Mouse (Mus musculus): Measurements from ENCODE around the gene Ltc4s.
A peak's percentile ranks its signal among the peaks of the same experiment; 100 is the strongest.

Ltc4s gene

DNA sequence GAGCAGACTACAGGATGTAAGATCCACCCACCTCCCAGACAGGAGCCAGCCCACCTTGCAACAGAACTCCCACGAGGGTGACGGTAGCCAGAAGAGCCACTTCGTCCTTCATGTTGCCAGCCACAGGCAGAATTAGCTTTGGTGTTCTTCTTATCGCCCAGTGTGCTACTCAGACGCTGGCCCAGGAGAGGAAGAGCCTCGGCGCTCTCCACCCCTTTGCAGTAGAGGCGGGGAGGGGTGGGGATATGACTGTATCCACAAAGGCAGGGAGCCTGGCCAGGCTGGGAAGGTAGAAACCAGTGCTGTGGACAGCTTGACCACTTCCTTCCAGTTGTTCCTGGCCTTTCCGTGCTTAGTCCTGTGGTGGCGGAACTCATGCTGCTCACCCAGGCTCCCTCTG, at the start of gene Ltc4s:
Ltc4s (minus strand) TSS at position 293 of the 400 bp plus-strand sequence.
- DNase-seq: no peak

GRCm38 (mm10) chr11:50286428-50286827, 48.0 kb upstream of the Ltc4s start:
- DNase-seq: no peak

DNA sequence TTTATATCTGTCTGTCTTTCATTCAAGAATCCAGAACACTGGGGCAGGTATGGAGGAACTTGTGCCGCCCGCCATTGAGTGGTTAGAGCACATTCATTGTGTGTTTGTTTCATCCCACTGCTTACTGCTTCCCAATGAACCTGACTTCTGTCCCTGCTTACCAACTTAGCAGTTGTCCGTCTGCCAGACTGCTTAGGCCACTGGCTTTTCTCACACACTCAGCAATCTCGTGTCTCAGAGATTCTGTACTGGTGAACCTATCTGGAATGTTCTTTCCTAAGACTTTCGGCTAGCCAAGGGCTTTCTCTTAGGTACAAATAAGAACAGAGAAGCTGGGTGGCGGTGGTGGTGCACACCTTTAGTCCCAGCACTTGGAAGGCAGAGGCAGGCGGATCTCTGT, 47.3 kb upstream of the Ltc4s start:
- no peak for DNase-seq

GRCm38 (mm10) chr11:50285263-50285662, 46.8 kb upstream of the Ltc4s start:
- no peak for DNase-seq

GRCm38 (mm10) chr11:50280053-50280452, 41.6 kb upstream of the Ltc4s start:
- DNase-seq: no peak

DNA sequence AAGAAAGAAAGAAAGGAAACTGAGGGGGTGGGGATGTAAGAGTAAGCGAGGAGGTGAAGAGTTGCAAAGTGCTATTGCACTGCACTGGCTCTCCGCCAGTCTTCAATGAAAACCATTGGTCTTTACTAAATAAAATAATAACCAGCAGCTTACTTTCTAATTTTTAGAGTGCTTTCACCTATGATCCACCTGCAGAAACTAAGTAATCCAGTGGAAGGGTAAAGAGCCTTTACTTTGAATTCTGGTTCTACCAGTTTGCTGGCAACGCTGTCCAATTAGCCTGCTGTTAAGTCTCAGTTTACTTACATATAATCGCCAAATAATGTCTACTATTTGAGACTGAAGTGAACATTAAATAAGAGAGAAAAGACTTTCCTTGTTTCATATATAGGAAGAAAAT, 40.6 kb upstream of the Ltc4s start:
- DNase-seq: no peak

- DNase-seq: no peak
These were observed 39.3 kb upstream of the Ltc4s start for GRCm38 (mm10) chr11:50277706-50278105.

- no peak for DNase-seq
These were observed 38.6 kb upstream of the Ltc4s start for GRCm38 (mm10) chr11:50277025-50277424.

DNA sequence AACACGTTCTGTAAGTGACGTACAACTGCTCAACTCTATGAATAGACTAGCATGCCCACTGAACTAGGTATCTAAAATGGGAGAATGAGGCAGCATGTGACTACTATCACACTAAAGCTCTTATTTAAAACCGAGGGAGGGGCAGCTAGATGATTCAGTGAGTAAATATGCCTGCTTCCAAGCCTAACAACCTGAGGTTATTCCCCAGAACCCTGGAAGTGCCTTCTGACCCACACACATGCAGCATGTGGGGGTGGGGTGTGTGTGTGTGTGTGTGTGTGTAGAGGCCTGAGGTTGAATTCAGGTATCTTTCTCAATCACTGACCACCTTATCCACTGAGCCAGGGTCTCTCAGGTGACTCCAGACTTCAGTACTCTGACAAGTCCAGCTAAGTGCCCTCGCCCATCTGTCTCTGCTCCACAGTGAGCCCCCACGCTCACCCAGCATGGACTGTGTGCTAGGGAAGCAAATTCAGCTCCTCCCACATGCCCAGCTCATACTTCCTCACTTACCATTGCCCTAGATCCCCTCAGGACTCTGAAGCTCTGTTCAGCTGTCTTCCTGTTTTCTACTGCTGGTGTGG, 37.2 kb upstream of the Ltc4s start:
- DNase-seq: no peak

DNA sequence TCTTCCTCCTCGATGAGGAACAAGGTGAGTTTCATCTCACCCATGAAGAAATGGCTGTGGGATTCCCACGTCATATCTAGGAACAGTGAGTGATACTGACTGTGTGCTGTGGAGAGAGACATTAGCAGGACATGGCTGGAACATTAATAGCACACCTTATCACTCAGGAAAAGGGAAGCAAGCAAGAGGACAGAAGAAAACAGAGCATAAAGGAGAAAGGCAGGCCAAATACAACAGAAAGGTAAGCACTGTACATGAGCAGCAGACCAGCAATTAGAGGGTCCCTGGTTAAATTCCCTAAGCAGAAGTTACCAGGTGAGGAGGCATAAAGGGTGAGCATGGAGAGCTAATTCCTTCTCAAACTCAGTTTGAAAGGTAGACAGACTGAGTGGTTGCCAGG, 36.7 kb upstream of the Ltc4s start:
- no peak for DNase-seq

- DNase-seq: no peak
These were observed 34.4 kb upstream of the Ltc4s start for GRCm38 (mm10) chr11:50272819-50273218.

GRCm38 (mm10) chr11:50269885-50270284, 31.5 kb upstream of the Ltc4s start:
- no peak for DNase-seq

GRCm38 (mm10) chr11:50269163-50269562, 30.7 kb upstream of the Ltc4s start:
- peak in 1 of 2 experiments; percentile 32 for DNase-seq

DNA sequence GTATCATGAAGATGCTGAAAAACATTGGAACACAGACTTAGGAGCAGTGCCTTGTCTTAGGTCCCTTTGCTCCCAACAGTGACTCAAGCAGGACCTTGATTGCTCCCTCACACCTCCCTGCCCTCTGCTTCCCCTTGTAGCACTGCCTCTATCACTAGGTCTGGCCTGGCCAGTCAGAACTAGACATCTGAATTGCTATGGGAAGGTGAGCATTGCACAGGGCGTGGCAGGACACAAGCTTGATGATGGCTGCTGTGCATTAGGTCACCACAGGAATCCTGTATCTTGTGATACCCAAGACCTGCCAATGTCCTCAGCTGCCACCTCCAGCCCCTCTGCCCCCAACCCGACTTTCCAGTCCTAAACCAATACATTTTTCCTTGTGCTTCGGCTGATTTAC, 28.6 kb upstream of the Ltc4s start:
- no peak for DNase-seq

- DNase-seq: no peak
These were observed 27.5 kb upstream of the Ltc4s start for GRCm38 (mm10) chr11:50265931-50266330.

DNA sequence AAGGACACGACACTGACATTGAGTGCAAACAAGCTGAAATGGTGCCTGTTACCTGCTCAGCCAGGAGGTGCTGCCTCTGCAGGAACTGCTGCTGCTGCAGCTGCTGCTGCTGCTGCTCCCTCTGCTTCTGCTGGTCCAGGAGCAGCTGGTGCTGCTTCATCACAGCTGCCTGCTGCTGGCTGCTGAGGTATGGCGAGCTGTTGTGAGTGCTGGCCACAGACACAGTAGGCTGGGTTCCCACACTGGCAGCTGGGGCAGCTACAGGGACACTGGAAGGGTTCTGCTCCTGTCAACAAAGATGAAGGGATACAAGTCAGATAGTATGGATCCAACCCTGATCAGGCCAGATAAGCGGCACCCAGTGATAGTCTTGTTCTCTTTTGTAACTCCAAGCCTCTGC, 24.8 kb upstream of the Ltc4s start:
- no peak for DNase-seq

DNA sequence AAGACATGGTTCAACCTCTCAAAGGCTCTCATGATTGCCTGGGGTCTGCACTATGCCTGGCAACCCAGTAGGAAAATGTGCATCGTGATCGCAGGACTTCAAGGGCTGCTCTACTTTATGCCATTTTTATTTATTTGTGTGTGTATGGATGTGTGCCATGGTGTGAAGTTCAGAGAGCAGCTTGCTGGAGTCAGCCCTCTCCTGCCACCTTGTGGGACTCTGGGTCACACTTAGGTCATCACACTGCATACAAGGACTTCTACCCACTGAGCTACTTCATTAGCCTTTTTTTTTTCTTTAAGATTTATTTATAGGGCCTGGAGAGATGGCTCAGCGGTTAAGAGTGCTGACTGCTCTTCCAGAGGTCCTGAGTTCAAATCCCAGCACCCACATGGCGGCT, 23.6 kb upstream of the Ltc4s start:
- no peak for DNase-seq

DNA sequence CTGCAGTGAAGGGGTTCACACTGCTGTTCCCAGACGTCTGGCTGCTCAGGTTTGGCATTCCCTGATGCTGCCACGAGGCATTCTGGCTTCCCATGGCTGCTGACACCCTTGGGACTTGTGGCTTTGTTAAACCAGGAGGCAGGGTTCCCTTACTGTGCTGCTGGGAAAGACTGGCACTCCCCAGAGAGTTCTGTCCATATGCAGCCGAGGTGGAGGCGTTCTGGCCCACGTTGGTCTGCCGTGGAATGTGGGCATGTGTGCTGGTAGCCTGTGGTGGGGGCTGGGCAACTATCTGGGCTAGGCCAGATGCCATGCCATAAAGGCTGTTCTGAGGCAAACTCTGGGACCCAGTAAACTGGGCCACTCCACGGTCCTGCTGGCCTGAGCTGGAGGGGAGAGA, 19.9 kb upstream of the Ltc4s start:
- no peak for DNase-seq

- DNase-seq: no peak
These were observed 18.2 kb upstream of the Ltc4s start for GRCm38 (mm10) chr11:50256615-50257014.

DNA sequence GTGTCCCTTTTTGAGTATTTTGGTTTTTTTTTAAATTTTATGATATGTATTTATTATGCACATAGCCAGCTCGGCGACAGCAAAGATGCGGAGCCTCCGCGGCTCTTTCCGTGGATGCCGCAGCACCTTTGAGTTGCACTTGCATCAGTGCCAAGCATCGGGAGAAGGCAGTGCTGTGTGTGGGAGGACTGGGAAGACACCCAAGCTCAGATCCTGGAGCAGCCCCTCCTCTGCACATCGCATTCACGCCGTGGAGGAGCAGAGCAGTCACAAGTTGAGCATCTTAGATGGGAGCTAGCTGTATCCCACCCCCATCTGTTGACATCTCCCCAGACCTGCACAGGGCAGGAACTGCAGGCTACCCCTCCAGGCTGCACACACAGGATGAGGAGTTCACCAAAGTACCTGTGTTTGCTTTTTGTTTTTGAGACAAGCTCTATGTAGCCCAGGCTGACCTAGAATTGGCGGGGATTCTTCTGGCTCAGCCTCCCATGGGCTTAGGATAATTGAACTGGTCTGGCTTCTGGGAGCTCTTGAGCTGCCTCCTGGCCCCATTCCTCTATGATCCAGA, 15.7 kb upstream of the Ltc4s start:
- DNase-seq: no peak

- no peak for DNase-seq
These were observed 15.0 kb upstream of the Ltc4s start for GRCm38 (mm10) chr11:50253393-50253792.

- DNase-seq: no peak
These were observed 14.4 kb upstream of the Ltc4s start for GRCm38 (mm10) chr11:50252684-50253265.

- DNase-seq: no peak
These were observed 13.8 kb upstream of the Ltc4s start for GRCm38 (mm10) chr11:50252166-50252565.

GRCm38 (mm10) chr11:50248473-50249171, 10.2 kb upstream of the Ltc4s start:
- no peak for DNase-seq

Data from spleen, adult 18-20 months (tissue).